Mouse (Mus musculus) frontal cortex, adult 2 months (tissue): Measurements from ENCODE around the gene Spty2d1. TPM values are rescaled to one million over a fixed set of nuclear protein-coding genes. Genes with fewer than 3 reads are reported as not detected.
"Not testable (repeated sequence)": the region's sequence is repeated elsewhere in the genome, so short reads cannot be mapped to it uniquely, and the experiment has no call there.

Experiments
- DNase-seq, 2 experiments: peaks; one replicate each; pipeline ENCODE4 v3.0.0; 2022; ENCODE audit warnings: low spot score in 1 of 2; ENCODE audit errors: extremely low spot score in 1 of 2
- polyA plus RNA-seq: library from polyadenylated mRNA; depleted of rRNA; stranded (reverse); fragments of >200 nt; gene quantifications from 2 replicates; pipeline ENCODE4 v1.2.3, GENCODE M21; 2012; rRNA removed

Spty2d1 gene
- 8.9 and 9.7 TPM in 2 replicates for polyA plus RNA-seq

DNA sequence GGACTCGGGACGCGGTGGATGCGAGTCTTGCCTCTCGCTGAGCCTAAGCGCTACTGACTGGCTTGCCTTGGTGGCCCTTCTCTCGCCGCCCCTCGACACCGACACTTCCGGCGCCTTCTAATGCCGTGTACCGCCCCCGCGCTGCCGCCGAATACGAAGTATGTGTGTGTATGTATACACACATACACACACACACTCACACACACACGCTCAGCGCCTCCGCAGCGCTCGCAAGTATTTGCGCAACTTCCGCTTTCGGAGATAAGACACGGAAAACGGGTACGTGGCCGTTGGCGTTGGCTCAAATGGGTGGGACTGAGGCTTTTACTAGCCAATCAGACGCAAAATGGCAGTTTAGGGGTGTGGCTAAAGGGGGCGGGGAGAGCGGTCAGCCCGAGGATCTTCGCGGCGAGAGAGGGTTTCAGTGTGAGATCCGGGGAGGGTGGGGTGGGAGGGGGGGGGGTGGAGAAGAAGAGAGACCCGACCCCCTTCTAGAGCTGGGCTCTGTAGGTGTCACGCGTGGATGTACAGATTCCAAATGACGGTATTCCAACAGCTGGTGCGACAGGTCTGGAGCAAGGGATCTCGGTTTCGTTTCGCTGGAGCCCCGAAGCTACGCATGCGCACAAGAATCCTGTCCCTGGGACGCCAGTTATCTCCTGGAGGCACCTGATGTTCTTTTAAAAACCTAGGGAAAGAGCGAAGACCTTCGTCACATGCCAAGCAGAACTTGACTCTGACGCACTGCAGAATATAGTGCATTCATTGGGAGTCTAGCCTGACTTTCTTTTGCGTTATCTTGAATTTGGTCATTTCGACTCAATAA, at the start of gene Spty2d1:
Gene Spty2d1, minus strand, starts transcription at position 244 of the 826 bp plus-strand sequence.
- peak; percentile 99 to 100 for DNase-seq

DNA sequence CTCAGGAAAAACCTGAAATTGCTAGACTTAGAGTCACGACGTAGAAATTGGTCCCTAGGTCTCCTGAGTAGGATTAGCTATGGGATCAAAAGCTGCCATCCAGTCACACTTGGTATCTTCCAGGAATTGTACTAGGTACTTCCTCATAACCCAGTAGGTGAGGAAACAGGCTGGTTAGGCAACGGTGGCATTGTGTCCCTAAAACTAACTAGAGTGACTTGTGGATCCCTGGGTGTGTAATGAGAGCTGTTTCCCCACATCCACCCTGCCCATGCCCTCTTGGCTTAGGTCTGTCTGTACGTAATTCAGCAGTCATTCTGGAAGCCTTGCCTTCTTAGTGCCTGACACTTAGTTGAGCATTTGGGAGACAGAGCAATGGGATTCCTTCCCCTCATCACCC, 48.1 kb upstream of the Spty2d1 start:
- no peak for DNase-seq

DNA sequence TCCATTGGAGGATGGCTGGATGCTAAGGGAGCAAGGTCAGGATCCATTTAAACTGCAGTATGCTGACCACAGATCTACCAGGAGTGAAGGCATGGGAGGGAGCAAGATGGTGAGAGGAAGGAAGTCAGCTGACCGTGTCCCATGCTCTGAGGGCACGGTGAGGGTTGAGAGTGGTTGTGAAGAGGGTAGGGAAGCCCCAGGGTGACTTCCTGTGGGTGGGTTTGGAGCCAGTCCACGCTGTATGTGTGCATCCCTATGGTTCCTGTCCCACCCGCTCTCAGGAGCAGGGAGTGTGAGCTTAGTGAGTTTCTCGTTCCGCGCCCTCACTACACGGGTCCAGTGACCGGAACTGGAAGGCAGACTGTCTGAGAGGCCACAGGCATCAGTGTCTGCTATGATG, 47.5 kb upstream of the Spty2d1 start:
- DNase-seq = no peak

DNA sequence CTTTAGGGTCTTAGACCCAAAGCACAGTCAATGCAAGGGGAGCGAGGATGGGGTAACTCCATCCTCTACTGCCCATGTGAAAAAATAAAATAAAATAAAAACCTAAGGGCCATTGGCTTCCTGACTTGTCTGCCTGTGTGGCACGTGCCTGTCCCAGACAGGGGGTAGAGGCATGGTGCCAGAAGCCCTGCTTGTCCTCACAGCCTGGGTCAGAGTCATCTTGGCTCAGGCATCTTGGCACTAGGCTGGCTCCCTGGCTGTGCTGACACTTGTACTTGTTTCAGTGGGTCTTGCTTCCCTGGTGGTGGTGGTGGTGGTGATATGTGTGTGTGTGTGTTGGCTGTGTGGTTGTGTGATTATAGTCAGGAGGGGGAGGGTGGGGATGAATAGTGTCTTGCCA, 46.5 kb upstream of the Spty2d1 start:
- DNase-seq = no peak

DNA sequence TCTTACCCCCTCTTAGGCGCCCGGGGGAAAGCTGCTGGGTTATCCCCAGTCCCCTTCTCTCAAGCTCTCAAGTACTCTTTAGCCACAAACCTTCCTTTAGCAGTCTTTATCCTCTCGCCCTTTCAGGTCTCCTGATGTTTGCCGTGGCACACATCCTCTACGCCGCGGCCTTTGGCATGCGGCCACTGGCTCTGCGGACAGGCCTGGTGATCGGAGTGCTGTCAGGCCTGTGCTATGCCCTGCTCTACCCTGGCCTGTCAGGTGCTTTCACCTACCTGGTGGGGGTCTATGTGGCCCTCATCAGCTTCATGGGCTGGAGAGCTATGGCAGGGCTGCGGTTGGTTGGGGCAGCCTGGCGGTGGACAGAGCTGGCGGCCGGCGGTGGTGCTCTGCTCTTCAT, 45.1 kb upstream of the Spty2d1 start:
- DNase-seq = no peak

DNA sequence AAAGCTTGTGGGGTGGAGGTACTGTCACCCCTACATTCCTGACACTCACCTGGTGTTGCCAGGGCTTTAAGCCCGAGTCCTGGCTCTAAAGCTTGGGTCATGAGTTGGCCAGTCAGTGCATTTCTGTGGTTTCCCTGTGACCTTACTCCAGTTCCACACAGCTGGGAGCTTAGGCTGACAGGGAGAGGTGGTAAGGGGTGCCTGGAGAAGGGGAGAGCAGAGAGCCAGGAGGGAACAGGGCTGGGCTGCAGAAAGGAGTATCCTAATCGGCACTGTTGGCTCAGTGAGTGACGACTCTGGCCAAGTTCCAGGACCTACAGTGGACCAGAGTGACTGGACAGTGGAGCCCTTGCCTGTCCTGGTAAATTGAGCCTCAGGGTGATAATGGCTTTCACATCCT, 44.1 kb upstream of the Spty2d1 start:
- DNase-seq = no peak

DNA sequence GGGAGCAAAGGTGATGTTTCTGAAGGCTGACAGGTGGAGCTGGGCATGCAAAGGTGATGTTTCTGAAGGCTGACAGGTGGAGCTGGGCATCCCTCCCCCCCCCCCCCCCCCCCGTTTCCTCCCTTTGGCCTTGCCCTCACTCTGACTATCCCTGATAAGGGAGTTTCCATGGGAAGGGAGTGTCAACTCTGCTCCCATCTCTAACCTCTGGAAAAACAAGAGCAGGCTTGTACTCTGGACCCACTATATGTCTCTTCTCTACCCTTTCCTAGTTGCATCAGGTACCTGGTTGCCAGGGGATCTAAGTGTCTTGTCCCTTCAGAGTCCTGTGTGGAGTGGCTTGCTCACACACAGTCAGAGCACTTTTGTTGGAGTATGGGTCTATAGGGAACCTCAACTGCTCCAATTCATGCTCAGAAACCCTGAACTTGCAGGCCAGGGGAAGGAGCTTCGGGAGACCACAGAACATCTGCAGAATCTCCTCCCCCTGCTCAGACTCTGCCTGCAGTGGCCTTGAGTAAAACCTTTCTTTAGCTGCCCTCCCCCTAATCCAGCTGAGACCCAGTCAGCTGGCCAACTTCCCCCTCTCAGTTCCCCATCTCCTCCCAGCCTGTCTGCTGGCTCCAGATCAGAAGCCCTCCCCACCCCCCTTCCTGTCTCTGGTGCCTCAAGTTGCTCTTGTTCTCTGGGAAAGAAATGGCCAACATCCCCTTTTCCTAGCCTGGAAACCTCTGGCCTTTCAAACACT, 43.4 kb upstream of the Spty2d1 start:
- peak in 1 of 2 experiments; percentile 46 for DNase-seq

DNA sequence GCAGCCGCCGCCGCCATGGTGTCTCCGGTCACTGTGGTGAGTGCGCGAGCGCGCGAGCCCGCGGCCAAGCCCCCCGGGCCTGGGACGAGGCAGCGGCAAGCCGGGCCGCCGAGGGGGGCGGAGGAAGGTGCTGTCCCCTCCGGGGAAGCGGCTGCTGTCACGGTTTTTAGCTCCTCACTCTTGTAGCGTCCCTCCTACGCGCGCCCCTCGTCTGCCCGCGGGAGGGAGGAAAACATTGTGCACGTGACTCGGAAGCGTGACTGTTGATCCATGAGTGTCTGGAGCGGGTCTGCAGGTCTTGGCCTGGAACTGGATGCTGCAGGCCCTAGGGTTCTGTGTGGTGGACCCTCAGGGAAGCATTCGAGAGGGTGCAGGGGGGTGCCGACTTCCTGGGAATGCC, 42.6 kb upstream of the Spty2d1 start:
- peak; percentile 57 to 75 for DNase-seq

DNA sequence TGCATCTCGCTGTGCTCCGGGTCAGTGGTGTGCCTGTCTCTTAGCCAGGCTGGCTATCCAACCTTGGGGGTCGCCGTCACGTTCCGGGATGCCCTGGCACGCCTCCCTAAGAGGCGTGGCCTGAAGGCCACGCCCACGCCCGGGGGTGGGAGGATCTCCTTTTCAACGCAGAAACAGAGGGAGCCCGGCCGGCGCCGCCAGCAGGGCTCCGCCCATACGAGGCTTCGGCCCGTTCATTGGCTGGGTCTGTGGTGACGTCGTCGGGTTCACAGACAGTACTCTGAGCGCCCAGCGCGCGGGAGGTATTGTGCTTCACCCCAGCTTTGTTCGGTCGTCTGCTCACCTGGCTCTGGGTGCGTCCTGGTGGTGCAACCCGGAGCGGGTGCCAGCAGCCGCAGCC, 42.2 kb upstream of the Spty2d1 start, which contains the start of gene Tmem86a:
Gene Tmem86a, plus strand, starts transcription at position 236 of the 400 bp plus-strand sequence.
- peak; percentile 94 to 97 for DNase-seq

DNA sequence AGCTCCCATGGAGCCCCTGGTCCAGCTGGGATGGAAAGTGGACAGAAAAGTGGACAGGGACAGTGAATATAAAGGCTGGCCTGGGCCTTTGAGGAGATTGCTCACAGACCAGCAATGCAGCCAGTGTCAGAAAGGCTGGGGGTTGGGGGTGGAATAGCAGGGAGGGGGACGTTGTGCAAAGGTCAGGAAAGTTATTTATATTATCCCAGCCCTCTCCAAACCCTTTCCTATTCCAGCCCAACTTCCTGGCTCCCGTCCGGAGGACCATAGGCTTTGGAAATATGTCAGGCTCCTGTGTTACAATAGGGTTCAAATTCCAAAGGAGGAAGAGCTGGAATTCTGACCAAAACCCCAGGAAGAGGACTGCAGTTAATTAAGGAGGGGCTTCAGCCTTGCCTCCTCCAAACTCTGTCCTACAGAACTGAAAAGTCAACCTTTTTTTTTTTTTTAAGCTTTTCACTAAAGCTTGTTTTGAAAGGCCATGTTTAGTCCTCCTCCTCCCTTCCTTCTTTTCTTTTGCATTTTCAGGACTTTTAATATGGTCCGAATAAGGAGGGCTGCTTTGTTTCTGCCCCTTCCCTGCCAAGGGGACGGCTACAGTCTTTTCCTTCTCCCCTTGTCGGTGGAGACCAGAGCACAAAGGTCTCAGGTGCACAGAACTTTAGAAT, 34.7 kb upstream of the Spty2d1 start:
- DNase-seq = no peak

DNA sequence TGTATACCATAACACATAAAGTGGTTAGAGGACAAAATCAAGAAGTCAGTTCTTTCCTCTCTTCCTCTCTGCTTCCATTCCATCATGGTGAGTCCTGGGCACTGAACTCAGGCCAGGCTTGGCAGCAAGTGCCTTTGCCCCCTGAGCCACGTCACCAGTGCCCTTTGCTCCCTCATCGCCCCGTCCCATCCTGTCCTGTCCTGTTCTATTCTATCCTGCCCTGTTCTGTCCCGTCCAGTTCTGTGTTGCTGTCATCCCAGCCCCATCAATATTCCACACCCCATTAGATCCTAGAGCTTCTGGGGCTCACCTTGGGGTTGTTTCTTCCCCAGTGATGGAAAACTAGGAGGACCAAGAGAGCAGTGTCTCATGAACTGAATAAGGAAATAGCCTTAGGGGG, 33.9 kb upstream of the Spty2d1 start:
- DNase-seq = no peak

DNA sequence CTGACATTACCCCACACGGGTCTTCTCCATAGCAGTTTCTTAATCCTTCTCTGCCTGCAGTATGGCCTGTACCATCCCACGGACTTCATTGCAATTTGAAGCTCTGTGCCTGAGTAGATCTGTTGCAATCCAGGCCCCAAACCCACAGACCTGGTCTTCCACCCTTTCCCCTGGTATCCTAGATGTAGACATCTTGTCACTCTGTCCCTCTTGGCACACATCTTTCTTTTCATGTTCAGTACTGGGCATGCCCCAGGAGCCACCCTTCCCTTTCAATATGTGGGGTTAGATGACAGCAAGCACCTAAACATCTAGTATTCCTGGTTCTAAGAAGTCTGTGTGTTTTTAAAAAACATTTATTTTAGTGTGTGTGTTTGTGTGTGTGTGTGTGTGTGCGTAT, 33.5 kb upstream of the Spty2d1 start:
- DNase-seq = no peak

DNA sequence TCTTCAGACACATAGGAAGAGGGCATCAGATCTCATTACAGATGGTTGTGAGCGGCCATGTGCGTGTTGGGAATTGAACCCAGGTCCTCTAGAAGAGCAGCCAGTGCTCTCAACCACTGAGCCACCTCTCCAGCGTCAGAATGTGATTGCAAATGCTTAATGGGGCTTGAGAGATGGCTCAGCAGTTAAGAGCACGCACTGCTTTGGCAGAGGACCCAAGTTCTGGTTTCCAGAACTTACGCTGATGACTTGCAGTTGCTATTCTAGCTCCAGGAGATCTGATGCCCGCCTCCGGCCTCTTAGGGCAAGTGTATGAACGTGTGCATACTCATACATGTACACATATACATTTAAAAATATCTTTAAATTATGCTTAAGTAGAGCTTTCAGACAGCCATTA, 27.2 kb upstream of the Spty2d1 start:
- DNase-seq = no peak

DNA sequence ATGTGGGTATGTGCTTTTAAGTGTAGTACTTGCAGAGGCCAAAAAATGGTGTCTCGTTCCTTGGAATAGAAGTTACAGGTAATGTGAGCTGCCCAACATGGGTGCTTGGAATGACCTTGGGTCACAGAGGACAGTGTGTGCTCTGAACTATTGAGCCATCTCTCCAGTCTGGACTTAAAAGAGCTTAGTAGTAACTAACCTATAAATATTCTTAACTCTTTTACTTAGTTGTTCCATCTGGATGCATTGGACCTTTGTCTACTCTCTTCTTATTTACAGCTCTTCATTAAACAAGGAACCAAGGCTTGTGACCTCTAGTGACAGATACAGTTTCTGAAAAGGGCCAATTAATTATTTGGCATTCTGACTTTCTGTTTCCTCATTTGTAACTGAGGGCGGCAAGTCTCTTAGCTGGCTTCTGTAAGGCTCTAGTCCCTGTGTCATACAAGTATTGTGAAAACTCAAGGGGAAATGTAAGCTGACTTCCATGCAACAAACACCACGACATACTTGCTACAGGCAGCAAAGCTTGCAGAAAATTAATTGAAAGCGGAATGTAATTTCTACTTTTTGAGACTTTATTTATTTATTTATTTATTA, 26.7 kb upstream of the Spty2d1 start:
- no peak for DNase-seq

DNA sequence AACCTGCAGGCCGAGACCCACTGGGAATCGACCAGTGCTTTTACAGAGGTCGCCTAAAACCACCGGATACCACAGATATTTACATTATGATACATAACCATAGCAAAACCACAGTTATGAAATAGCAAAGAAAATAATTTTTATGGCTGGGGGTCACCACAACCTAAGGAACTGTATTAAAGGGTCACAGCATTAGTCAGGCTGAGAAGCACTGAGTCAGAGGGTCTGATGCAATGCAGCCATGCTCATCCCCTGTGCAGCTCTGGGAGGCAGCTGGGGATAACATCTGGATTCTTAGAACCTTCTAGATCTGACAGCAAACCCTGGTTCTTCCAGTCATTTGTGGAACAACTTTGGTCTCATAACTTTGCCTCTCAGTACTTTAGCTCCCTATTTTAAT, 23.2 kb upstream of the Spty2d1 start:
- DNase-seq = no peak

DNA sequence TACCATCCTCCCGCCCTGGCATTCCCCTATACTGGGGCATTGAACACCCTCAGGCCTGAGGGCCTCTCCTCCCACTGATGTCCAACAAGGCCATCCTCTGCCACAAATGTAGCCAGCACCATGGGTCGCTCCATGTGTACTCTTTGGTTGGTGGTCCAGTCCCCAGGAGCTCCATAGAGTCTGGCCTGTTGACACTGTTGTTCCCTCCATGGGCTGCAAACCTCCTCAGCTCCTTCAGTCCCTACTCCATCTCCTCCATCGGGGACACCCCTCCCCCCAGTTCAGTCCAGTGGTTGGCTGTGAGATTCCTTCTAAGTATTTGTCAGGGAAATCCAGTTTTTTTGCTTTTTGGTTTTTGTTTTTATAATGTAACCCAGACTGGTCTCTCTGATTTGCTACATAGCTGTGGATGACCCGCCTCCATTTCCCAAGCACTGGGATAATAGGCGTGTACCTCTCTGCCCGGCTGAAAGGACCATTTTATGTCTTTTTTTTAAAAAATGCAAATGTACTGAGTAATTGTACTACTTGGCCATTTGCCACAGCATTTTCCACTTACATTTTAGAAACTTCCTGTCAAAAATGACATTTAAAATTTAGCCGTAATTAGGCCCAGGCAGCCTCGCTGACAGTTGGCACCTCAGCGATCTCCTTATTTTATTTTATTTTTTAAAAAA, 22.4 kb upstream of the Spty2d1 start:
- DNase-seq = no peak

DNA sequence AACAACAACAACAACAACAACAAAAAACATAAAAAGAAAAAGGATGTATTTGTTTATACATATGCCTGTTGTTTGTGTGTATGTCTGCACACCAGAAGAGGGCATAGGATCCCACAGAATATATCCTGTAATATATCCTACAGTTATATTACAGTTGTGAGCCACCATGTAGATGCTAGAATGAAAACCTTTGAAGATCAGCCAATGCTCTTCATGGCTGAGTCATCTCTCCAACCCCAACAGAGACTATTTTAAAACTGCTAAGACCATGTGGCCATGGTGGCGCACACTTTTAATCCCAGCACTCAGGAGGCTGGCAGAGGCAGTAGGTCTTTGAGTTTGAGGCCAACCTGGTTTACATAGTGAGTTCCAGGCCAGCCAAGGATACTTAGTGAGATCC, 19.3 kb upstream of the Spty2d1 start:
- no peak for DNase-seq

DNA sequence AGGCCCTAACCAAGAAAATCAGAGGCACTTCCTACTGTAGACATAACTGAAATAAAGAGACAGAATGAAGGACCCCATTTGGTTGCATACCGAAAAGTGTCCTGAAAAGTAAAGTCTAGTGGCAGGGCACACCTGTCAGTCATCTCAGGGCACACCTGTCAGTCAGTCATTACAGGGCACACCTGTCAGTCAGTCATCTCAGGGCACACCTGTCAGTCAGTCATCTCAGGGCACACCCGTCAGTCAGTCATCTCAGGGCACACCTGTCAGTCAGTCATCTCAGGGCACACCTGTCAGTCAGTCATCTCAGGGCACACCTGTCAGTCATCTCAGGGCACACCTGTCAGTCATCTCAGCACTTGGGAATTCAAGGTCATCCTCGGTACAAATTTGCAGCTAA, 18.7 kb upstream of the Spty2d1 start:
- DNase-seq = not testable (repeated sequence)

DNA sequence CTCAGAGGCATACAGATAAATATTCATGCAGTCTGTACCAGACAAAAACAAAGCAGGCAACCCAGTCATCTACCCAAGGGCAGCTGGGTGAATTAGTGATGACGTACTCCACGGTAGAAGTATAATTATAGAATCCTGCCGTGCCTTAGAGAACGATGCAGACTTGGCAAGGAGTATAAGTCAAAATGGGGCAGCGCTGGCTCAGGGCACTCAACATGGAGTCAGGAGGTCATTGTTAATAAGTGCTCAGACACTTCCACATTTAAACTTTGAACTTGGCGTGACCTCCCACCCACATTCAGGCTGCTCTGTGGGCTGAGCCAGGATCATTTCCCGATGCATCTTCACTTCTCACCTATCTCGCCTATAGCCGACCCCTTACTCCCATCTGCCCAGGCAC, 17.2 kb upstream of the Spty2d1 start:
- no peak for DNase-seq

DNA sequence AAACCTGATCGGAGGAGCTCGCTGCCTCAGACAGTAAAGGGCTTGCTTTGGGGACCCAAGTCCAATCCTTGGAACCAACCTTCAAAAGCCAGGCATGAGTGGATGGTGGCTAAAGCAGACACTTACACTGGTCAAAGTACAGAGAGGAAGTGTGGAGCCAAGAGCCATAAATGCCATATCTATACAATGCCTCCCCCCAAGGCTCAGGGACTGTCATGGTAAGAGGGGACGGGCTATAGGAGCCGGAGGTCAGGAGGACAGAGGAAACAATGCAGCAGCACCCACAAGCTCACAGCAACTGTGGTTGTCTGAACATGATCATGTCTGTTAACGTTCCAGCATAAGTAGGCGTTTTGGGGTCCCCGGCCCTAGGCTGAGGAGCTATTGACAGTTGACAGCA, 16.2 kb upstream of the Spty2d1 start:
- no peak for DNase-seq
